Mouse (Mus musculus) midbrain, embryonic 10.5 days (tissue): Measurements from ENCODE around the gene Fgf8. TPM values are rescaled to one million over a fixed set of nuclear protein-coding genes. Genes with fewer than 3 reads are reported as not detected.

ENCODE experiments used
- DNase-seq: peaks from one replicate; pipeline ENCODE4 v3.0.0-alpha.2; 2017; ENCODE audit warnings: low spot score
- H3K27ac ChIP-seq: fragments of 300-500 bp; sonication (generic); replicated peaks from 2 replicates; pipeline ENCODE4 v1.5.1; 2016; ENCODE audit warnings: mild to moderate bottlenecking
- H3K27me3 ChIP-seq: fragments of 300-500 bp; sonication (generic); 2 replicates; pipeline ENCODE4 v1.6.1; 2016; ENCODE audit warnings: low read depth, mild to moderate bottlenecking; ENCODE audit not compliant: poor library complexity, severe bottlenecking
- H3K36me3 ChIP-seq: fragments of 300-500 bp; sonication (generic); 2 replicates; pipeline ENCODE4 v1.6.1; 2016; ENCODE audit warnings: mild to moderate bottlenecking, moderate library complexity
- H3K4me1 ChIP-seq: fragments of 300-500 bp; sonication (generic); 2 replicates; pipeline ENCODE4 v1.6.1; 2016
- H3K4me3 ChIP-seq: fragments of 300-500 bp; sonication (generic); 2 replicates; pipeline ENCODE4 v1.5.1; 2016; ENCODE audit warnings: mild to moderate bottlenecking, moderate library complexity
- H3K9me3 ChIP-seq: fragments of 300-500 bp; sonication (generic); replicated peaks from 2 replicates; pipeline ENCODE4 v1.6.1; 2016; ENCODE audit warnings: mild to moderate bottlenecking
- WGBS: fragments of 180-500 bp; shearing (Covaris S2); methylation state at CpG from one replicate; pipeline ENCODE4 v1.1.7; 2016; 5-methylcytosine and 5-hydroxymethylcytosine counted together
- polyA plus RNA-seq: library from polyadenylated mRNA; unstranded; fragments of >200 nt; fragmentation: Nextera tagmentation; extraction: Ambion mirVana; gene quantifications from 2 replicates; pipeline ENCODE4 v1.2.1, GENCODE M21; 2016

Fgf8 gene
- polyA plus RNA-seq, 1 experiment from 2014 or later, result 28.8 TPM

DNA sequence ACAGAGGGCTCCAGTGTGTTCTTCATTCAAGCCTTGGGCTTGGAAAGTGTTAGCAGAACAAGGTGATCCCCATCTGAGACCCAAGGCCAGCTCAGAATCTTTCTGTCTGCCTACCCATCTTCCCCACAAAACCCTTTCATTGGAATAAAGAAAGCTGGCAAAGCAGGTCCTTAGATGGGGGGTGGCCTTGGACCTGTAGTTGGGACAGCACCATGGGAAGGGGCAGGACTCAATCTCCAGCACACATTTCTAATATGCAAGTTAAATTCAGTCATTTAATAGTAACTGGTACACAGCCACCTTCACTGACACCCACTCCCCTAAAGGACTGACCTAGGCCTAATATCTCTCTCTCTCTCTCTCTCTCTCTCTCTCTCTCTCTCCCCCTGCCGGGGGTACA lies 6.5 kb downstream of the Fgf8 start:
- WGBS, result 21% methylated on average over 1 of the region's 1 CpGs
- H3K9me3 ChIP-seq, result no peaks in the 10 kb centered on the region
- DNase-seq, result no peak
- H3K4me3 ChIP-seq, result peak overlapping the region; percentile 47; the same call in 1 of the 2 replicates
- H3K4me1 ChIP-seq, result peaks cover 64% of the 10 kb centered on the region
- no peak overlapping the region for H3K27ac ChIP-seq
- peaks cover 100% of the 10 kb centered on the region for H3K27me3 ChIP-seq
- no peaks in the 10 kb centered on the region for H3K36me3 ChIP-seq

DNA sequence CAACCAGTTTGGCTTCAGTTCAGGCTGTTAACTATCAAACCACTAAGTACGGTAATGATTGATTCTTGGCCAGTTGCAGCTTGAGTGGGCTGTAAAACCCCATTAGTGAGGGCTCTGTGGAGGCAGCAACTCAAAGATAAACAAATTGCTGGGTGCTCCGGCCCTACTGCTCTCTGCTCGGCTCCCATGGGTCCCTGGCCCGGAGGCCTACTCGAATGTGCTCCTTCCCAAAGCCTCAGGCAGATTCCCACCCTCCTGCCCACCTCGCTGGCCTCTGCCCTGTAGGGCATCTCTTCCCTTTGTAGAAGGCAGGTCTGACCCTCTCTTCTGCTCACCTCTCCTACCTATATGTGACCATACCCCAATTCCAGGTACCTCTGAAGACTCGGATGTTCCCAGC lies 8.0 kb downstream of the Fgf8 start:
- Histone ChIP-seq H3K27ac (no peak overlapping the region), H3K27me3 (peaks cover 100% of the 10 kb centered on the region), H3K4me1 (peaks cover 60% of the 10 kb centered on the region), H3K4me3 (no peak overlapping the region), H3K36me3 (no peaks in the 10 kb centered on the region), H3K9me3 (no peaks in the 10 kb centered on the region)
- WGBS, result 46% methylated on average over 7 of the region's 7 CpGs
- no peak for DNase-seq

DNA sequence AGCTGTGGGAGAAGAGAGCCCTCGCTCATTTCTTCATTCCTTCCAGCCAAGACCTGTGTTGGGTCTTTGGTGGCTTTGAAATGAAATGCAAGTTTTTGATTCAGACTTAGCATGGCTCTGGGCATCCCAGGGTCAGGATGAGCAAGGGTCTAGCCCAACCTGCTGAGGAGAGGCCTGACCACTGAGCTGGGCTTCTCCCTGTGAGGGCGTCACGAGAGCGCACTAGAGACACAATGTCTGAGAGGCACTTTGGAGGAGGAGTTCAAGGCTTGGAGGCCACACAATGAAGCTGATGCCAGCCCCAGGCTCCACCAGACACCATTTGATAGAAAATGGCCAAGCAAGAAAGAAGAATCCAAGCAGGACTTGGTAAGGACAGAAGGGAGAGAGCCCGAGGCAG lies 8.5 kb downstream of the Fgf8 start:
- WGBS, result 67% methylated on average over 5 of the region's 5 CpGs
- H3K4me1 ChIP-seq, result peaks cover 57% of the 10 kb centered on the region
- no peaks in the 10 kb centered on the region for H3K9me3 ChIP-seq
- peaks cover 100% of the 10 kb centered on the region for H3K27me3 ChIP-seq
- no peak overlapping the region for H3K27ac ChIP-seq
- H3K4me3 ChIP-seq, result no peak overlapping the region
- no peak for DNase-seq
- no peaks in the 10 kb centered on the region for H3K36me3 ChIP-seq

DNA sequence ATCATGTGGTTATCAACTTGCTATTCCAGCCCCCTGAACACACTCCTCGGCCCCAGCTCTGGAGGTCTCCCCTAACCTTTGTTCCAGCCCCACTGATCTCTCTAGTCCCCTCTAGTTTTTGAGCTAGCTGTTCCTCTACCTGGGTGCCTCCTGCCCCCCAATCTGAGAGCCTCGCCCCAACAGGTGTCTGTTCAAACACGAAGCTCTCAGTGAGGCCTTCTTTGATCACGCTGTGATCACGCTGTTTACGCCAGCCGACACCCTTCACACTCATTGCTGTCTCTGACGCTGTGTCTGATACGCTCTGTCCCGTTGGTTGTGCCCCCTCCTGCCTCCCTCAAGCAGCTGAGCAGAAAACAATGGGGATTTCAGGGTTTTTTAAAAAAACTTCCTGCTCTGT lies 9.2 kb downstream of the Fgf8 start:
- Histone ChIP-seq H3K27ac (no peak overlapping the region), H3K4me1 (peaks cover 55% of the 10 kb centered on the region), H3K27me3 (peaks cover 100% of the 10 kb centered on the region), H3K36me3 (no peaks in the 10 kb centered on the region), H3K4me3 (no peak overlapping the region), H3K9me3 (no peaks in the 10 kb centered on the region)
- 14% methylated on average over 10 of the region's 10 CpGs for WGBS
- no peak for DNase-seq

DNA sequence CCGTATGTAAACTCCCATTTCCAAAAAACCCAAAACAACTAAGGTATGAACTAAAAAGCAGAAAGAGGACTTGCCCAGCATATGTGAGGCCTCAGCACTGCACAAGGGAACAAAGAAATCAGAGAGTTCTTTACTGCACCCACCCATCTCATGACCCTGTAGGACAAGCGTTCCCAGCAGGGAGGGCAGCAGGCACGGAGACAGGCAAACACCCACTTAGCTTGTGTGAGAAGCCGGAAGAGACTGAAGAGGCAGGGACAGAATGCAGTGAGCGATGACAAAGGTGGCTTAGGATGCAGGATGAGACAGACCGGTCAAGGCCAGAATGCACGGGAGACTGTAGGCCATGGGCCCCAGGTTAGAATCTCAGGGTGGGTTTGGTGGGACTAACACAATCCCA lies 11.1 kb downstream of the Fgf8 start:
- WGBS, result 88% methylated on average over 7 of the region's 7 CpGs
- Histone ChIP-seq H3K4me3 (no peak overlapping the region), H3K9me3 (no peaks in the 10 kb centered on the region), H3K27me3 (peaks cover 100% of the 10 kb centered on the region), H3K4me1 (peaks cover 39% of the 10 kb centered on the region), H3K36me3 (no peaks in the 10 kb centered on the region), H3K27ac (no peak overlapping the region)
- DNase-seq, result no peak

DNA sequence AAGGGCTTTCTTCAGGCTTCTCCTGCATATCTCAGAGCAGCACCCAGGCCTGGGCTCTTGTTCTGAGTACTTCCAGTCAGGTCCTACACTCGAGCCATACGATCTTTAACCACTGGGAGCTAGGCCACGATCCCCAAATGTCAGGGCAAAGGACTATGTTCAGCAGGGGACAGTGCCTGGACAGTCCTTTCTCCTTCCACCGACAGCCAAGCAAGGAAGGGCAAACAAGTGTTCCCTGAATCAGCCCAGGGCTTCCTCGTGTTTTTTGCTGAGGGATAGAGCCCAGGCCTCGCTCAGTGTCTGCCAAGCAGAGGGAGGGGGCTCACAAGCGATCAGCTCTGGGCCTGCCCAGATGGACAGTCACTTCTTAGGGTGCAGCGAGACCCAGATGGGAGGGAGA lies 12.7 kb downstream of the Fgf8 start:
- 79% methylated on average over 8 of the region's 8 CpGs for WGBS
- Histone ChIP-seq H3K4me3 (no peak overlapping the region), H3K36me3 (no peaks in the 10 kb centered on the region), H3K27ac (no peak overlapping the region), H3K9me3 (no peaks in the 10 kb centered on the region), H3K4me1 (peaks cover 27% of the 10 kb centered on the region), H3K27me3 (peaks cover 100% of the 10 kb centered on the region)
- DNase-seq, result no peak

DNA sequence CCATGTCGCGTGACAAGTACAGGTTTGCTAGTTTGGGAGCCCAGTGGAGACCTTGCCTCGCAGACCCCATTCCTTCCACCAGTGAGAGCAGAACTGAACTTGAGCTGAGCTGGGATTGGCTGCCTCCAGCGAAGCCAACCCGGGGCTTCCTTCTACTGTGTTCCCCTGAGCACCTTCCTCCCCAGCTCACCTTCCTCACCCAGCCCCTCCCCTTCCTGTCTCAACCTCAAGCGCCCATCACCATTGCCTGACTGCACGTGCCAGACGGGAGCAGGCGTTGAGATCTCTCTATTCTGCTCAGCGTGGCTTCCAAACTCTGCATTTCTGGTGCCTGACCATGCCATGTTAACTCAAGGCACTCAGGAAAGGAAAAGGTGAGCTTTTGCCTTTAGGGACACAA lies 15.5 kb downstream of the Fgf8 start:
- no peak overlapping the region for H3K4me3 ChIP-seq
- peaks cover 100% of the 10 kb centered on the region for H3K27me3 ChIP-seq
- DNase-seq, result no peak
- no peak overlapping the region for H3K27ac ChIP-seq
- no peaks in the 10 kb centered on the region for H3K36me3 ChIP-seq
- 78% methylated on average over 10 of the region's 10 CpGs for WGBS
- H3K9me3 ChIP-seq, result no peaks in the 10 kb centered on the region
- H3K4me1 ChIP-seq, result peaks cover 8% of the 10 kb centered on the region

DNA sequence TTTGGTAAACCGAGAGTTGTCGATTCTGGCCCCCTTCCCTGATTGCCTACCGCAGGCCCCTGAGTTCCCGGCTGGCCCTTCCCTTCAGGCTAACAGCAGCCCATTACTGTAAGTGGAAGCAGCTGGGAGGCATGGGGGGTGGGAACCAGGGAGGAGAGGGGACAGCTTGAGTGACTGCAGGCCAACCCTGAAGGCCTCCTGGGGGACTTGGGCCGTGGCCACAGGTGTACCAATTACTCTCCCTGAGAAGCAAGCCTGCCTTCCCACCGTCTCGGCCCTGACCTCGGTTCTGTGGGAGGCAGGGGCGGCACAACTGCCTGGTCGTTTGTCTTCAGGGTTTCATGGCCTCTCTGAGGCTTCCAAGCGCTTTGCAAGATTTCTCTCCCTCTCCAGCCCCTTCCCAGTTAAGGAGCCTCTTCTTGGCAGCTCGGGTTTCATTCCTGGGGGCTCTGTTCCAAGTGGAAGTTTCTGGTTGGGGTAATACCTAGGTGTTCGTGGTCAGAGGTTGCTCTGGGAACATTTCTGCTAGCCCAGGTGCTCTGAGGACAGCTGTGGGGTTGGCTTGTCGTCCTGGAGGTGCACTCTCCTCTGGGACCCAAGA lies 16.9 kb downstream of the Fgf8 start:
- no peak for DNase-seq

DNA sequence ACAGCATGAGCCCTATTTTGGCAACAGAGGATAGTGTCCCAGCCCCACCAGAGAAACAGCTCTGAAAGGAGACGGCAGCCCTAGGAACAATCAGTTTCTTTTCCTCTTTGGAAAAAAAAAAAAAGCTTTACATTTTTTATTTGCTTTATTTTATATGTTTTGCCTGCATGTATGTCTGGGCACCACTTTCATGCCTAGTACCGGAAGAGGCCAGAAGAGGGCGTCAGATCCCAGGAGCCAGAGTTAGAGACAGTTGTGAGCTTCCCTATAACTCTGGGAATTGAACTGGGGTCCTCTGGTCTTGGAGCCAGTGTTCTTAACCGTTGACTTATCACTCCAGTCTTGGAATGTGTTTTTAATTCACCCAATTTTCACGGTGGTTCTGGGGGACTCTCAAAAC lies 20.5 kb downstream of the Fgf8 start:
- Histone ChIP-seq H3K4me3 (no peak overlapping the region), H3K9me3 (no peaks in the 10 kb centered on the region), H3K36me3 (no peaks in the 10 kb centered on the region), H3K27ac (no peak overlapping the region), H3K27me3 (peaks cover 100% of the 10 kb centered on the region), H3K4me1 (peaks cover 20% of the 10 kb centered on the region)
- DNase-seq, result no peak
- WGBS, result 77% methylated on average over 5 of the region's 5 CpGs

More for the DNA sequence above, 16.9 kb downstream of the Fgf8 start:
- no peaks in the 10 kb centered on the region for H3K9me3 ChIP-seq
- peaks cover 100% of the 10 kb centered on the region for H3K27me3 ChIP-seq
- H3K4me1 ChIP-seq, result peaks cover 8% of the 10 kb centered on the region
- WGBS, result 62% methylated on average over 14 of the region's 14 CpGs
- no peak overlapping the region for H3K4me3 ChIP-seq
- H3K27ac ChIP-seq, result no peak overlapping the region
- H3K36me3 ChIP-seq, result no peaks in the 10 kb centered on the region

DNA sequence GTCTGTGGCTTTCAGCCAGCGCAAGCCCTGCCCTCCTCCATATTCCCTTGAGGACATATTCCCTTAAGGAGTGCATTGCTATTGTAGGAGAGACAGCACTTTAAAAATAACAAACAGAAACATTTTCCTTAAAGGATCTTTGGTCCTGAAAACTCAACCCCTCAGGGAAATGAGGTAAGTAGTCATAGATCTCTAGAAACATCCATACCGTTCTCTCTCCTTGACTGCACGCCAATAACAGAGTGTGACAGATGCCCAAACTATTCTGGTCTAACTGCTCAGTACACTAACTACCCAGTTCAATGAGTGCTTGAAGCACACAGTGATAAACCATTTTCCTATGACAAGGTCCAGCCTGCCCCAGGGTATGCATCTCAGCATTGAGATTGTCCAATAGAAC lies 24.4 kb downstream of the Fgf8 start:
- Histone ChIP-seq H3K27me3 (peaks cover 100% of the 10 kb centered on the region), H3K36me3 (no peaks in the 10 kb centered on the region), H3K4me1 (peaks cover 33% of the 10 kb centered on the region), H3K9me3 (no peaks in the 10 kb centered on the region), H3K4me3 (peak overlapping the region; percentile 39; the same call in 1 of the 2 replicates), H3K27ac (peak overlapping the region; percentile 75)
- no peak for DNase-seq
- 88% methylated on average over 3 of the region's 3 CpGs for WGBS

DNA sequence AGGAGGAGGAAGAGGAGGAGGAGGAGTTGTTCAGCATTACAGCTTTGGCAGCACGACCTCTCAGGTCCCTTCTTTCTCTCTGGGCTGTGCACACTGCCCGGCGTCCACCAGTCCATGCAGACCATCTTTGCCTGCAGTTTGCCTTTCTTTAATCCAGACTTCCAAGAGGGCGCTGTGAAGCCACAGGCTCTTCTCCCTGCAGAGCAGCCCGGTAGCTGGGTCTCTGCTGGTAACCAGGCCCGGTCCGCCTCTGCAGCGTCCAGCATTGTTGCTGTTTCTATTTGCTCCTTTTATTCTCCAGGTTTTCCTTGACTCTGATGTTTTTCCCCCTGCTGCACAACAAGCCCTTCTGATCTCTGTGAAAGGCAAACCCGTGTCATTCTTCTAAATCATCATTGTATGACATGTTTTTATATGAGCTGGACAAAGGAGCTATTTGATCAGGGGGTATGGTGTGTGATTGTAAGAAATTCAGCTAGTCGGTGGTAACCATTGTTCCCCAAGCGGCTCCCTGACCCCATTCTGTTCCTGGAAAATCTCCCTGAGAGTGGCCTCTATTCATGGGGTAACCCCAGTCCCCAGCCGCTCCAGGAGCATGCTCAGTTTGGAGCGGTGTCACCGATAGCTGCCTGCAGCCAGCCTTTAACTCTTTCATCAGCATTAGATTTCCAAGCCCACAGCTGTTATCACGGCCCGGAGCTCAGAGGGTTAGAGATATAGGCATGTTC lies 25.1 kb downstream of the Fgf8 start:
- WGBS, result 5% methylated on average over 16 of the region's 16 CpGs
- Histone ChIP-seq H3K4me1 (peaks cover 33% of the 10 kb centered on the region), H3K27me3 (peaks cover 99% of the 10 kb centered on the region), H3K9me3 (no peaks in the 10 kb centered on the region), H3K27ac (peak overlapping the region; percentile 75), H3K4me3 (peak overlapping the region; percentile 39), H3K36me3 (no peaks in the 10 kb centered on the region)
- DNase-seq, result peak; percentile 74

DNA sequence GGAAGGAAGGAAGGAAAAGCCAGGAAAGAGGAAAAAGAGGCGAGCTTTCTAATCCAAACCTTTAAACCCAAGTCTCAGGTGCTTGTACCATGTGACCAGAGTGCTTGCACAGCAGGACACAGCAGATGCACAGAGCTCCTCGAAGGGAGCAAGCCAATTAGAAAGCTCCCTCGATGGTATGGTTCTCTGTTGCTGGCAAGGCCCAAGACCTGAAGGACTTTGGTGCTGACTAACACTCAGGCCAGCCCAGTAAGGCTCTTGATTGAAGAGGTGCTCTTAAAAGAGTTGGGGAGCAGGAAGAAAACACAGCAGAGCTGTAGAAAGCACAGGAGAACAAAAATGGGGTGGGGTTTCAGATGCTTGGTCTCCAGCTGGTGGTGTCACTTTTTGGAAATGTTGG lies 34.0 kb downstream of the Fgf8 start:
- Histone ChIP-seq H3K9me3 (0 out of 2 replicates have a peak, but pooled peaks cover 5% of the 10 kb centered on the region), H3K4me1 (no peaks in the 10 kb centered on the region), H3K27me3 (peaks cover 54% of the 10 kb centered on the region), H3K36me3 (no peaks in the 10 kb centered on the region), H3K4me3 (no peak overlapping the region), H3K27ac (no peak overlapping the region)
- WGBS, result 76% methylated on average over 3 of the region's 3 CpGs
- DNase-seq, result no peak

DNA sequence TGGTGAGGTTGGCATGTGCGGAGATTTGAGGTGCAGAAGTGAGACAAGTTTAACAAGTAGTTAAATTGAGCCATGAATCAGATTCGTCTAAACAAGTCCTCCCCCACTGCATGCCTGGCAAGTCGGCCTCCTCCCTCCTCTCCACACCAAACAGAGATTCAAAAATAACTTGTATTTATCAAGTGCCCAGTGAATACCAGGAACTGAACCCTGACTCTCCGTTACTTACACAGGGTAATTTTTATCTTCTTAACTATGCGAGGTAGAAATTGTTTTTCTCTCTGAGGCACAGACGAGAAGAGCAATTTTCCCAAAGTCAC lies 46.5 kb downstream of the Fgf8 start:
- H3K27ac ChIP-seq, result peak overlapping the region; percentile 71; the same call in 1 of the 2 replicates
- H3K4me3 ChIP-seq, result no peak overlapping the region
- H3K36me3 ChIP-seq, result no peaks in the 10 kb centered on the region
- H3K9me3 ChIP-seq, result no peaks in the 10 kb centered on the region
- no peak for DNase-seq
- H3K4me1 ChIP-seq, result peaks cover 23% of the 10 kb centered on the region
- H3K27me3 ChIP-seq, result peaks cover 49% of the 10 kb centered on the region
- 62% methylated on average over 6 of the region's 6 CpGs for WGBS
